26 mouse cellular contexts compared by ENCODE assay signal in the genomic region with DNA sequence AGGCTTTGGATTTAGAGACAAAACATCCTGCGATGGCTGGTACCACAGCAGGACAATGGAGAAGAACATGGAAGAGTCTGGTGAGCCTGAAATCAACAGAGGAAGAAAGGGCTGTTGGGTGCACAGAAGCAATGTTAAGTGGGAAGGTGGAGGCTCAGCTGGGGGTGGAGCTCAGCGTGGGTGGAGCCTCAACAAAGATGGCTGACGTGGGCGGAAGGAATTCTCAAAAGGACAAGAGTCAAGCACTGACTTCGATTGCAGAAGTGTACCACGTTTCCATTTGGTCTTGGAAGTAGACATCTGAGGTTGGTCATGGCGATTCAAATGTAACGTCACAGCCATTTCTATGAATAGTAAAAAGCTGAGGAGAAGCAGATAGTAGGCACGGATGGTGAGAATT. TPM values are rescaled to one million over a fixed set of nuclear protein-coding genes. Genes with fewer than 3 reads are reported as not detected.
"Had no signal": no experiment of that assay in that cellular context is flagged by ENCODE, and none has a peak within 500 bp of the region (broad histone marks: within the 10 kb centered on the region; RNA-seq: fewer than 3 reads in every experiment).

No protein-coding gene starts in this region.

- H3K27me3 ChIP-seq: heart, embryonic 12.5 days; hindbrain, embryonic 12.5 days; kidney, embryonic 15.5 days; limb, embryonic 12.5 days; liver, embryonic 13.5 days had no signal

- H3K4me2 ChIP-seq: heart, embryonic 12.5 days; kidney, embryonic 15.5 days; limb, embryonic 12.5 days; liver, embryonic 11.5 days; liver, embryonic 13.5 days had no signal

- H3K9me3 ChIP-seq: heart, embryonic 12.5 days; hindbrain, embryonic 10.5 days; hindbrain, embryonic 12.5 days; kidney, embryonic 15.5 days; limb, embryonic 10.5 days; limb, embryonic 12.5 days; liver, embryonic 13.5 days had no signal

- H3K36me3 ChIP-seq: heart, embryonic 12.5 days; hindbrain, embryonic 10.5 days; hindbrain, embryonic 12.5 days; kidney, embryonic 15.5 days; limb, embryonic 10.5 days; limb, embryonic 12.5 days; liver, embryonic 13.5 days had no signal

- ATAC-seq: hindbrain, postnatal 0 days; intestine, embryonic 16.5 days had no signal

- DNase-seq: gastrocnemius, adult 2 months; gastrocnemius, postnatal 10 days; gastrocnemius, postnatal 25 days; heart, adult 2 months; heart, postnatal 10 days; heart, postnatal 4 days; kidney, adult 11 months; kidney, adult 2 months; kidney, adult 9 months; kidney, postnatal 14 days; kidney, postnatal 36 days; liver; liver, embryonic 13.5 days had no signal

- H3K4me3 ChIP-seq: gastrocnemius, adult 2 months; heart, adult 2 months; heart, embryonic 12.5 days; hindbrain, embryonic 10.5 days; hindbrain, embryonic 12.5 days; kidney, embryonic 15.5 days; layer of hippocampus, adult 2 months; left cerebral cortex, adult 2 months; limb, embryonic 10.5 days; limb, embryonic 12.5 days; liver, embryonic 13.5 days had no signal

- H3K27ac ChIP-seq: gastrocnemius, adult 2 months; heart, adult 2 months; hindbrain, embryonic 10.5 days; hindbrain, embryonic 12.5 days; hindbrain, embryonic 14.5 days; hindbrain, postnatal 0 days; kidney, embryonic 15.5 days; kidney, postnatal 0 days; layer of hippocampus, adult 2 months; left cerebral cortex, adult 2 months; limb, embryonic 10.5 days; limb, embryonic 12.5 days; liver, embryonic 13.5 days had no signal

- H3K9ac ChIP-seq: heart, embryonic 12.5 days; hindbrain, embryonic 12.5 days; hindbrain, embryonic 14.5 days; kidney, embryonic 15.5 days; limb, embryonic 12.5 days; liver, embryonic 13.5 days had no signal

- H3K4me1 ChIP-seq: limb, embryonic 12.5 days had no signal

RNA-seq across cellular contexts. Expression of a gene that starts 4.5 kb away (rescaled TPM):
- polyA plus RNA-seq: liver, embryonic 13.5 days had no signal
